Mouse (Mus musculus) brown adipose tissue, adult 24 weeks (tissue): ENCODE results near the gene Ceacam19. TPM values are rescaled to one million over a fixed set of nuclear protein-coding genes. Genes with fewer than 3 reads are reported as not detected.
A peak's percentile ranks its signal among the peaks of the same experiment; 100 is the strongest.

Source experiments
- H3K27ac ChIP-seq: fragments of 200-500 bp; replicated peaks from 2 replicates; pipeline ENCODE4 v1.5.1; 2012; ENCODE audit warnings: low read depth, mild to moderate bottlenecking, low read length
- H3K4me1 ChIP-seq: fragments of 200-500 bp; 2 replicates; pipeline ENCODE4 v1.6.1; 2012; ENCODE audit warnings: low read length, mixed read lengths; ENCODE audit not compliant: control insufficient read depth, insufficient read depth, insufficient read length
- H3K4me3 ChIP-seq: fragments of 200-500 bp; 2 replicates; pipeline ENCODE4 v1.5.1; 2012; ENCODE audit warnings: low read depth, mild to moderate bottlenecking, low read length, moderate library complexity; ENCODE audit not compliant: insufficient read depth
- polyA plus RNA-seq: library from polyadenylated mRNA; stranded (reverse); fragments of >200 nt; gene quantifications from 2 replicates; pipeline ENCODE4 v1.2.4, GENCODE M21; 2012; ENCODE audit not compliant: missing spikeins, insufficient read depth, insufficient read length

The Ceacam19 gene
- polyA plus RNA-seq, 1 experiment, result not detected

DNA sequence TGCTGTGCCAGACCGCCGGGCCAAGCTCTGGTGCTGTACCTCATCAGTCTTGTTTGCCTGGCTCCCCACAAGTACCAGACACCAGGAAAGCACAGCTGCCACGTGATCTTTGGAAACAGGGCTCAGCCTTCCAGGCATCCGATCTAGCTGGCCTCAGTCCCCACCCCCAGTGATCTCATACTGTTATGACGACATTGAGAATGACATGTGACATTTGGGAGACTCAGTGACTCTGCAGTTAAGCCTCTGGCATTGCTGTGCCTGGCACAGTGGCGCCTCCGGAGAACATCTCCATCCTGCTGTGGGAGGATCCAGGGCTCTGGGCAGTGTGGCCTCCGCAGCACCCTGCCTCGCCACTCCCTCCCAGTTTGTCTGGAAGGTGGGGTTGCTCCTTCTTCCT, 55.9 kb downstream of the Ceacam19 start:
- no peak overlapping the region for H3K4me3 ChIP-seq
- H3K27ac ChIP-seq, result no peak overlapping the region
- peaks cover 10% of the 10 kb centered on the region for H3K4me1 ChIP-seq

DNA sequence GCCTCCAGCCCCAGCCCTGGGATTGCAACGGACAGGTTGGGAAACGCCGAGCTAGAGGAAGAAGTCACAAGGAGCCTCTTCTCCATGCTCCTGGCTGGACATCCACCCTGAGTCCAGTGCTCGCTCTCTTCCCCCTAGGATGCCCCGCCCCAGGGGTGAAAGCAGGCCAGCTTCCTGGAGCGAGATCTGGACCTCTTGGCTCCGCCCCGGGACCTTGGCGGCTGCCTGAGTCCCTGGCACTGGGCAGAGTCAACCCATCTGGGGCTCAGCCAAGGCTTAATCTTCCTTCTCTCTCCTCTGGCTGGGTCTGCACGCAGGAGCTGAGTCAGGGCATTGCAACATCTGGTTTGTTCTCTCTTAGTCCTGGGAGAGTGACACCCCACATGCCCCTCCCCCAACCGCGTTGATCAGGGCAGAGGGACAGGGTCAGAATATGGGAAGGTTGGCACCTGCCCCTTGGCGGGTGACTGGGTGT, 57.0 kb downstream of the Ceacam19 start:
- Histone ChIP-seq H3K4me1 (peaks cover 12% of the 10 kb centered on the region), H3K4me3 (no peak overlapping the region), H3K27ac (peak overlapping the region; percentile 21)

DNA sequence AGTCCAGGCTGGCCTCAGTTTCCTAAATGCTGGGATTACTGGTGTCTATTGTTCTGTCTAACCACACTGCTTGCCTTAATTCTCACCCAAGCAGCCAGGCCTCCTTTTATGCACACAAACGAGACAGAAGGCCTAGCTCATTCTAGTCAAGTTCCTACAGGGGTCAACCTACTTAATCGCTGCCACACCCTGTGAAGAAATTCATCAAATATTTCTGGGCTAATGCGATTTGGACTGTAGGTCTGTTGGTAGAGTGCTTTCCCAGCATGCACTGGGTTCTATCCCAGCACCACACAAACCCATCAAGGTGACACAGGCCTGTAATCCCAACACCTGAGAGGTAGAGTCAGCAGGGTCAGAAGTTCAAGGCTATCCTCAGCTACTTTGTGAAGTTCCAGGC, 58.1 kb downstream of the Ceacam19 start:
- Histone ChIP-seq H3K27ac (no peak overlapping the region), H3K4me1 (peaks cover 14% of the 10 kb centered on the region), H3K4me3 (no peak overlapping the region)

DNA sequence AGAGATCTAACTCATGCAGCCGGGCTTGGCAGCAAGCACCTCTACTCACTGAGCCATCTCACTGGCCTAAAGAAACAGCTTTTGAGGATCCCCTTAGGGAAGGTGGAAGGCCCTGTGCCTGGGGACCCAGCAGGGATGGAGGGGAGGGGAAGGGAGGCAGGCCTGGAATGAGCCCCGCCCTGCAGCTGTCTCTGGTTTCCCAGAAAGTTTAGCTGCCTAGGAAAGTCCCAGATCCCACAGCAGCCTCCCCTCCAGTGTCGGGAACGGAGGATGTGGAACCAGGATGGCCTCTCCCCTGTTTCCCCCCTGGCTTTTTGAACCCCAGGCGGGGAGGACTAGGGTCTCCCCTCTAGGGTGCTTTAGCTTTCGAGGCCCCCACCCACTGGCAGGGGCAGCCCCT, 61.0 kb downstream of the Ceacam19 start:
- Histone ChIP-seq H3K27ac (no peak overlapping the region), H3K4me3 (no peak overlapping the region), H3K4me1 (peaks cover 29% of the 10 kb centered on the region)

Other genes starting within 250 kb of the Ceacam19 start
- 72.2 and 77.2 TPM in 2 replicates for gene Clptm1, start 222.9 kb downstream of the Ceacam19 start, polyA plus RNA-seq
- 1.7 TPM in 1 of 2 replicates, not detected in the other for gene Apoc2, start 210.0 kb downstream of the Ceacam19 start, polyA plus RNA-seq
- gene Gm44805, start 206.5 kb downstream of the Ceacam19 start, polyA plus RNA-seq, result not detected in 2 replicates
- gene Apoc4, start 206.5 kb downstream of the Ceacam19 start, polyA plus RNA-seq, result not detected in 2 replicates
- gene Apoc1, start 195.3 kb downstream of the Ceacam19 start, polyA plus RNA-seq, result 1,406 and 1,867 TPM in 2 replicates
- gene Apoe, start 188.8 kb downstream of the Ceacam19 start, polyA plus RNA-seq, result 777 and 1,675 TPM in 2 replicates
- 64.2 and 86.3 TPM in 2 replicates for gene Tomm40, start 172.5 kb downstream of the Ceacam19 start, polyA plus RNA-seq
- gene Nectin2, start 137.5 kb downstream of the Ceacam19 start, polyA plus RNA-seq, result 36.0 and 38.3 TPM in 2 replicates
- 7.6 and 20.8 TPM in 2 replicates for gene Bcam, start 116.9 kb downstream of the Ceacam19 start, polyA plus RNA-seq
- gene Cblc, start 91.2 kb downstream of the Ceacam19 start, polyA plus RNA-seq, result 1.6 TPM in 1 of 2 replicates, not detected in the other
- 14.7 and 24.3 TPM in 2 replicates for gene Bcl3, start 65.2 kb downstream of the Ceacam19 start, polyA plus RNA-seq
- not detected in 2 replicates for gene Gm19345, start 36.0 kb downstream of the Ceacam19 start, polyA plus RNA-seq
- gene Ceacam16, start 26.7 kb downstream of the Ceacam19 start, polyA plus RNA-seq, result not detected in 2 replicates
- 7.3 and 9.2 TPM in 2 replicates for gene Pvr, start 33.2 kb upstream of the Ceacam19 start, polyA plus RNA-seq
- gene Igsf23, start 62.8 kb upstream of the Ceacam19 start, polyA plus RNA-seq, result not detected in 2 replicates
- not detected in 2 replicates for gene Ceacam20, start 77.4 kb upstream of the Ceacam19 start, polyA plus RNA-seq
- gene Nlrp9b, start 103.5 kb upstream of the Ceacam19 start, polyA plus RNA-seq, result not detected in 2 replicates
- gene Vmn1r91, start 211.7 kb upstream of the Ceacam19 start, polyA plus RNA-seq, result not detected in 2 replicates
- not detected in 2 replicates for gene Gm16442, start 234.6 kb upstream of the Ceacam19 start, polyA plus RNA-seq